Mouse (Mus musculus) heart, postnatal 25 days (tissue): Measurements from ENCODE around the gene Phf11c. TPM values are rescaled to one million over a fixed set of nuclear protein-coding genes. Genes with fewer than 3 reads are reported as not detected.
"Not testable (repeated sequence)": the region's sequence is repeated elsewhere in the genome, so short reads cannot be mapped to it uniquely, and the experiment has no call there.

ENCODE experiments used
- DNase-seq: peaks from one replicate; pipeline ENCODE4 v3.0.0; 2022; ENCODE audit warnings: low spot score
- intact Hi-C: fragments of 180-260 bp; cut with DNase I; formaldehyde crosslinking; loops from one replicate; pipeline ENCODE4 v1.15.1; 2025
- total RNA-seq, 2 experiments: library from RNA; stranded (reverse); gene quantifications; 2 replicates each; pipeline ENCODE4 v1.2.3; 2021

Phf11c gene
- total RNA-seq: 1 to 10 TPM in 1 of 2 experiments, under 1 TPM in 1; 0.64 to 1.1 TPM

GRCm38 (mm10) chr14:59395281-59395680, at the start of gene Phf11c:
Gene Phf11c (minus strand): TSS chr14:59395381.
- no peak for DNase-seq
- intact Hi-C loops: no loop called here

- intact Hi-C loops: loop anchor here (5.0 kb wide), 1 partner anchor 74 kb away; the partner anchor contains the start of gene Phf11d
- no peak for DNase-seq
Measured at GRCm38 (mm10) chr14:59441472-59441805, 46.3 kb upstream of the Phf11c start.

- intact Hi-C loops: loop anchor here (5.0 kb wide), 1 partner anchor 74 kb away; the partner anchor contains the start of gene Phf11d
- DNase-seq: peak; percentile 93
Measured at GRCm38 (mm10) chr14:59440558-59441471, 45.6 kb upstream of the Phf11c start, which contains the start of the genes Setdb2 and Cab39l. Gene Setdb2 (minus strand): TSS chr14:59440884. Gene Cab39l (plus strand): TSS chr14:59440972.

- intact Hi-C loops: loop anchor here (5.0 kb wide), 1 partner anchor 73 kb away; the partner anchor contains the start of gene Phf11d
- no peak for DNase-seq
Measured at GRCm38 (mm10) chr14:59440039-59440438, 44.9 kb upstream of the Phf11c start.

GRCm38 (mm10) chr14:59438505-59438904, 43.3 kb upstream of the Phf11c start:
- intact Hi-C loops: no loop called here
- no peak for DNase-seq

GRCm38 (mm10) chr14:59437398-59437797, 42.2 kb upstream of the Phf11c start:
- intact Hi-C loops: no loop called here
- DNase-seq: no peak

GRCm38 (mm10) chr14:59435206-59435605, 40.0 kb upstream of the Phf11c start:
- no peak for DNase-seq
- intact Hi-C loops: no loop called here

GRCm38 (mm10) chr14:59433902-59434301, 38.7 kb upstream of the Phf11c start:
- DNase-seq: no peak
- intact Hi-C loops: no loop called here

- no peak for DNase-seq
- intact Hi-C loops: no loop called here
Measured at GRCm38 (mm10) chr14:59430556-59430955, 35.4 kb upstream of the Phf11c start.

GRCm38 (mm10) chr14:59422912-59423663, 27.9 kb upstream of the Phf11c start:
- intact Hi-C loops: no loop called here
- DNase-seq: no peak

GRCm38 (mm10) chr14:59418171-59418570, 23.0 kb upstream of the Phf11c start:
- intact Hi-C loops: no loop called here
- DNase-seq: no peak

GRCm38 (mm10) chr14:59414979-59415378, 19.8 kb upstream of the Phf11c start:
- DNase-seq, intact Hi-C loops: not testable (repeated sequence)

GRCm38 (mm10) chr14:59396999-59397398, 1.8 kb upstream of the Phf11c start:
- intact Hi-C loops: loop anchor here (2.0 kb wide), 1 partner anchor 28 kb away; no protein-coding TSS in a partner anchor
- DNase-seq: no peak

GRCm38 (mm10) chr14:59390181-59390580, 5.0 kb downstream of the Phf11c start:
- DNase-seq, intact Hi-C loops: not testable (repeated sequence)

- no peak for DNase-seq
- intact Hi-C loops: loop anchor here (2.0 kb wide), 1 partner anchor 167 kb away; no protein-coding TSS in a partner anchor
Measured at GRCm38 (mm10) chr14:59389532-59389931, 5.6 kb downstream of the Phf11c start.

- intact Hi-C loops: no loop called here
- DNase-seq: no peak
Measured at GRCm38 (mm10) chr14:59370348-59371068, 24.7 kb downstream of the Phf11c start.

- DNase-seq: no peak
- intact Hi-C loops: loop anchor here (5.0 kb wide), 1 partner anchor 76 kb away; the partner anchor contains the start of genes Cab39l and Setdb2
Measured at GRCm38 (mm10) chr14:59366386-59367105, 28.6 kb downstream of the Phf11c start.

GRCm38 (mm10) chr14:59365244-59365644, 29.9 kb downstream of the Phf11c start, which contains the start of gene Phf11d:
Gene Phf11d (minus strand): TSS chr14:59365470.
- DNase-seq: peak; percentile 57
- intact Hi-C loops: loop anchor here (5.0 kb wide), 1 partner anchor 77 kb away; the partner anchor contains the start of genes Cab39l and Setdb2

GRCm38 (mm10) chr14:59341189-59341588, 54.0 kb downstream of the Phf11c start, which contains the start of gene Phf11b:
Gene Phf11b (minus strand): TSS chr14:59341351.
- DNase-seq, intact Hi-C loops: not testable (repeated sequence)
